Mouse (Mus musculus): ENCODE measurements around the gene Arih2.
A peak's percentile ranks its signal among the peaks of the same experiment; 100 is the strongest.

Arih2 gene

DNA sequence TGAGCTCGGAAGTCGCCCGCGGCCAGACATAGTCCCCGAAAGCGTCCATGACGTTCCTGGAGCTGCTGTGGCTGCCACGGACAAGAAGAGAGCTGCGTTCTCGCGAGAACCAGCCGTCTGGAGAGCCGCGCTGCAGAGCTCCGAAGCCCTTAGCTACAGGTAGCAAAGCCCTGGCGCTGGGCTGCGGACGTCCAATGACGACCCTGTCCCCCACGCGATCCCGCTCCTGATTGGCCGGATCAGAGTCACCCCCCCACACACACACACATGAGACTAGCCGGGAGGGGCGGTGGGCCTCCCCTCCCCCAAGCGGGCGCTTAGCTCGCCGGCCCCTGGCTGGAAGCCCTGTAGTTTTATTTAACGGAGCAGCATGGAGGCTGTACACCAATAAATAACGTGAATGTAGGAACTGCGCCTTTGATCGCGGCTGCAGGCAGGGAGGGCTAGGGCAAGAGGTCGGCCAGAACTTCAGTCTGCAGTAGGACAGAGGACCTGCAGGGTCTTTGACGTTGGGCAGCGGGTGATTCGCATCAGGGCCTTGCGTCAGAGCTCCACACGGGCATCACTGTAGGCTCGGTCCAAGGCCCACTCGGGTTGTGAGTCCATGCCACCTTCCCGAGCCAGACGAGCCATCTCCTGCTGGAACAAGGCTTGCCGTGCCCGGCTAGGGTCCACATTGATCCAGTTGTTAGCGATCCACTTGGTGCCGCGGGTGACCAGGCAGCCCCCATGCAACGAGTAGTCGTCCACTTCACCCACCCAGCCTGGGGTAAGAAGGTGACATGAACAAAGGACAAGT, 70.4 kb downstream of the Arih2 start, which contains the start of gene Wdr6:
TSS of gene Wdr6 (minus strand) at position 195 of the 799 bp plus-strand sequence.
- DNase-seq: peak; percentile 89 to 96

DNA sequence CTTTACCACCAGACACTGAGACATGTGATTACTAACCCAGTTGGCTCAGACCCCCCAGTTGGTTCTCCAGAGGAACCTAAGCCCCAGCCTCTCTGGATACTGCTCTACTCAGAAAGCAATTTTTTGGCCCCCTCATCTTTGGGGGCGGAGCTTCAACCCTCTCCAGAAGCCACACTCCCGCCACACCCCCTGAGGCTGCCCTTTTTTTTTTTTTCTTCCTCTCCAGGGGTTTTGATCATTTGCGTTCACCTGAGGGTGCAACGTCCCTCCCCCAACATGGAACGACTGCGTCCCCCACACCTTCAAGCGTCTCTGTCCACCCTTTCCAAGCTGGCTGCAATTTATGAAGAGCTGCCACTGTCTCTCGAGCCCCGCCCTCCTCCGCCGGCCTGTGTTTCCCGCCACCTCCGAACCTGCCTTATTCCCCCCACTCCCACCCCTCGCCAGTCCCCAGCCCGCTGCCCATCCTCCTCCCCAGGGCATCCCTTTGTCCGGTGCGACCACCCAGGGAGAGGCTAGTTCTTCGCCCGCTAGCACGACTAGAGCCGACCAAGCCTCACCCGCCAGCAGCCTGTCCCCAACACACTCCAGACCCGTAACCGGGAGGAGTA, 71.1 kb downstream of the Arih2 start:
- DNase-seq: peak; percentile 36 to 54

DNA sequence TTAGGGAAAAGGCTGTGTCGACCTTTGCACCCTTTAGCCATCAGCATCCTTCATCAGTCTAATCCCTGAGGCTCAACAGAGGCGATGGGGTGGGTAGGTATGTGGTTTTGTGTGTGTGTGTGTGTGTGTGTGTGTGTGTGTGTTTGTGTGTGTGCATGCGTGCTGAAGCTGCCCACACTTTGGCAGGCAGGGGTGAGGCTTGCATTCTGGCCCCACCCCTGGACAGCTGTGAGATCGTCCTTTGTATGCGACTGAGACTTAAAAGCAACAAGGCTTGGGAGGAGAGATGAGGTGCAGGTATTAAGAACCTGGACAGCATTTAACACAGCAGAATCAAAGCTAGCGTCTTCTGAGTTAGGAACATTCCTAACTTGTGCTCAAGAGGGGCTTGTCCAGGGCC, 72.2 kb downstream of the Arih2 start:
- no peak for DNase-seq

DNA sequence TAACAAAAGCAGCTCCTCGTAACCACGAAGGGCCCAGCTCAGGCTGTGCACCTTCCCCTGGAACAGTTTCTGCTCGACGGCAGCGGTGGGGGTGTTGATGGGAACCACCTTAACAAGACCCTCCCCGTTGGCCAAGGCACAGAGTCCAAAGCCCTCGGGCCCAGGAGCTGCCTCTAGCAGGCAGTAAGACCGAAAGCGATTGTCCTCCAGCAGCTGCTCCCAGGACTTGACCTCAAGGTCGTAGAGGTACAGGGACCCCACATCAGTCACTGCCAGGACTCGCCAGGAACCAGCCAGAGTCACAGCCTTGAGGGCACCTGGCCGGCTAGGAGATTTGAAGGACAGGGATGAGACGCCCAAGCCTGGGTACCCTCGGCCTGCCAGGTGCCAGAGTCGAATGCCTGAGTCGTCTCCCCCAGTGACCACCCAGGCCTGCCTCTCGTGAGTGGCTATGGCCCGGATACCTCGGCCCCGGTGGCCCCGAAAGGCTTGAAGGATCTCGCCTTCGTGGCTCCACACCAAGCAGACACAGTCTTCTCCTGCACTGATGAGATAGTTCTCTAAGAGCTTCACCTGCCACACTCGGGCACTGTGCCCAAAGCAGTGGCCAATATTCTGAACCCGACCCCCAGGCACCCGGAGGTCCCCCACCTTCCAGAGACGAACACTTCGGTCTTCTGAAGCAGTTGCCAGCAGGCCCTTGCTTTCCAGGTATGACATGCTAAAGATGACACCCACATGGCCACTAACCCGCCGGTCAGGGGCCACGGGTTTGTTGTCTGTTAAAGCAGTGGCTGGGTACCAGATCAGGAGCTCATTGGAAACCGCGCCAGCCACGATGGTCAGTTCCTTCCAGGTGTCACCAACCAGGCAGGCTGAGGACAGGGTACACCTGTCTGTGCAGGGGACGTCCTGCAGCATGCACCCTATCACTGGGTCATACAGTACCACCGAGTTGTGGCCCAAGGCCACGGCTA, 73.6 kb downstream of the Arih2 start:
- no peak for DNase-seq

DNA sequence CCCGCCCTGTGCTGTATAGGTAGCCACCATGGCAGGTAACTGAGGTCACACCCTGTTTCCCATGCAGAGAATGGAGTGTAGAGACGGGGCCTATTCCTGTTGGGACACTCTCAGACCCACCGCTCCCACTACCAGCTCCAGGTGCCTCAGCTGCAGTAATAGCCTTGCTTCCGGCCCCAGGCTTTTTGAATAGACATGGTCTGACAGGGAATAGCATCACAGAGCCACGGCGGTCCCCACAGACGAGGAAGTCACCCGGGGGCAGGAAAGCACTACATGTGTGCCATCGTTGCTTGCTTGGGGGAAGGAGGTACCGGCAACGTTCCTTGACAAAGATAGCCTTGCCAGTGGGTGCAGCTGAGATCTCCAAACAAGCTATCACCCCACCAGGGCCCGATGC, 74.3 kb downstream of the Arih2 start:
- DNase-seq: no peak

DNA sequence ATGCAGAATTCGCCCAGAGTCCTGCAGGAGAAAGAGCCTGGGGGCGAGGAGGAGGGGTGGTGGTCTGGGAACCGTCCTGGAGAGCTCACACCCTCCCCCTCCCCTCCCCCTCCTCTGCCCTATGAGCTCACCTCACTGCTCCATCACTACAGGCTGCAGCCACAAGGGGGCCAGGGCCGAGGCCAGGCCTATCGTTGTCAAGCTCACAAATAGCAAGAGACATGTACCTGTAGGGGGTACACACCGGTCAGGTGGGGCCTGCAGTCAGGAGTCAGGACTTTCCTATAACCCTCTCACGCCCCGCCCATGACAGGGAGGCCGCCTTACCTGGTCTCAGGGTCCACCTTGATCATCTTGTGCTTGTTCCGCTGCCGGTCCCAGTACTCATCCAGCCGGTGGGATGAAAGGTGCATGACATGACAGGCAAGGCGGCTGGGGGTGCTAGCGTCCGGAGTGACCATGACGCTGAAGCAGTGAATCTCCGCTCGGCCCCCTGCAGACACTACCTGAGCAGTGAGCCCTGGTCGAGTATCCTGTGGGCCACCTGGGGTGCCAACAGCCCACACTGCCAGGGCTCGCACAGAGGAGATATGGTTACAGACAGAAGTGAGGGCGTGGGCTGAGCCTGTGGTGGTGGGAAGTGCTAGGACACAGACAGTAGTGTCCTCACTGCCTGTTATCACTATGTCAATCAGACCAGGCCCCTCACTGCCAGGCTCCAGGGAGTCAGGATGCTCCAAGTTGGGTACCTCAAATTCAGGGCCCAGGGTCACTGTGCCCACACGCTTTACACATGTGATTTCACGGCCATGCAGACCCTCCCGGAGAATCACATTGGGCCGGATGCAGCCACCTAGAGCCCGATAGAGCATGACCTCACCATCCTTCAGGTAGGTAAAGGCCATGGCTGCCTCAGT, 75.2 kb downstream of the Arih2 start:
- peak; percentile 74 to 76 for DNase-seq

DNA sequence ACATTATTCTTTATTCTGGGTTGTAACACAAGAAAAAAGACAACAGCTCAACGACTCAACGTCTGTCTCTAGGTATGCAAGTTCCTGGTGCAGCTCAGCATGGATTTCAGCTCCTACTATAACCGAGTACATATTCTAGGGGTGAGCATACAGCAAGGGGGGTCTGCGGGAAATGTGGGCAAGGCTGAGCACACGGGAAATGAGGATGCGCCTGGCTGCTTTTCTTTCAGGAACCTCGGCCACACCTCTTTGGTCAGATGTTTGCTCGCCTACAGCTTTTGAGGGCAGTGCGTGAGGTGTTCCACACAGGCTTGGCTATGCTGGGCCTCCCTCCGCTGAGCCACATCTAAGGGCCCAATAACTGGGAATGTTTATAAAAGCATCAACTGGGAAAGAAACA, 76.9 kb downstream of the Arih2 start:
- DNase-seq: no peak

DNA sequence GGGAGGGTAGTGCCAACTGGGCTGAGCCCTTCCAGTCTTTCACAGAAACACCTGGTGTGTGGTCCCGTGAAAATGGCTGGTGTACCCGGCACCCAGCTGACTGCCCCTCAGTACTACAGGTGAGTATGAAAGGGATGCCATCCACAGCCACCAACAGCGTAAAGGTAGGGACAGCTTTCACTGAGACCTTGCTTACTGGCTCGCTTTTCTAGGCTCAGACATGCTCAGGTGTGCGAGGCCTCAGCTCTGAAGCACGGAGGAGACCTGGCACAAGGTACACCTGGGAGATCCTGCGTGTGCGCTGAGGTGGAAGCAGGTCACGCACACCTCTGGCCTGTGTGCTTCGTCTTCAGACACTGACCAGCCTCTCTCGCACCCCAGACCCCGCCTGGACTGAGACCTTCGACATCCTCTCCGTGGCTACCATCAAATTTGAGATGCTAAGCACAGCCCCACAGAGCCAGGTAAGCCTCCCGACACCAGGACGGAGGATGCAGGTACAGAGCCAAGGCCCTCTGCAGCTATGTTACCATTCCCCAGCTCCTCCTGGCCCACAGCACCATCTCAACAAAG, 77.7 kb downstream of the Arih2 start:
- DNase-seq: no peak

DNA sequence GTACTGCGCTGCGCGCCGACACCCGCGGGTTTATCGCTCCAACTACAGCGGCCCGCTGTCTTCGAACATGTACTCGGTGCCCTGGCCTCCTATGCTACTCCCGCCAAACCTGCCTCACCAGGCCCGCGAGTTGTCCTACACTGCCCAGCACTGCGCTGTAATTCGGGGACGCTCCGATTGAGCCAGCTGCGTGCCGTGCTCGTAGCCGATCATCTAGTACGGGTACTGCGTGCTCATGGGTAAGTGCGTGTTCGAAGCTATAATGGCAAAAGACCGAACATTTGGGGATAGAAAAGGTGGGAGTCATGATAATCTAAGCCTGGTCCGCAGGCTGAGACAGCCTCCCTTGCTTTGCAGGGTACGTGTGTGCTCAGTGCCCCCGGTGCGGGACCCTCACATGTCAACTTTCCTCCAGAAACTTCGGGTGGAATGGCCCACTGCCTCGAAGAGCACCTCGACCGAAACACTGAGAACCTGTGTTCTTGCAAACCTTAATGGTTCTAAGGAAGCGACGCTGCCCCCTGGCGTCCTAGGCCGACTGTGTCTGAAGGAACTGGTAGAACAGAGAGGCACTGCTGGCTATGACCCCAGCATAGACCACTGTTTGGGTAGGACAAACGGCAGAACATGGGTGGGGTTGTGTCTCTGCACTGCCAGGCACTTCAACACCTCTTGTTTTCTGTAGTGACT, 78.8 kb downstream of the Arih2 start:
- peak; percentile 88 to 92 for DNase-seq

DNA sequence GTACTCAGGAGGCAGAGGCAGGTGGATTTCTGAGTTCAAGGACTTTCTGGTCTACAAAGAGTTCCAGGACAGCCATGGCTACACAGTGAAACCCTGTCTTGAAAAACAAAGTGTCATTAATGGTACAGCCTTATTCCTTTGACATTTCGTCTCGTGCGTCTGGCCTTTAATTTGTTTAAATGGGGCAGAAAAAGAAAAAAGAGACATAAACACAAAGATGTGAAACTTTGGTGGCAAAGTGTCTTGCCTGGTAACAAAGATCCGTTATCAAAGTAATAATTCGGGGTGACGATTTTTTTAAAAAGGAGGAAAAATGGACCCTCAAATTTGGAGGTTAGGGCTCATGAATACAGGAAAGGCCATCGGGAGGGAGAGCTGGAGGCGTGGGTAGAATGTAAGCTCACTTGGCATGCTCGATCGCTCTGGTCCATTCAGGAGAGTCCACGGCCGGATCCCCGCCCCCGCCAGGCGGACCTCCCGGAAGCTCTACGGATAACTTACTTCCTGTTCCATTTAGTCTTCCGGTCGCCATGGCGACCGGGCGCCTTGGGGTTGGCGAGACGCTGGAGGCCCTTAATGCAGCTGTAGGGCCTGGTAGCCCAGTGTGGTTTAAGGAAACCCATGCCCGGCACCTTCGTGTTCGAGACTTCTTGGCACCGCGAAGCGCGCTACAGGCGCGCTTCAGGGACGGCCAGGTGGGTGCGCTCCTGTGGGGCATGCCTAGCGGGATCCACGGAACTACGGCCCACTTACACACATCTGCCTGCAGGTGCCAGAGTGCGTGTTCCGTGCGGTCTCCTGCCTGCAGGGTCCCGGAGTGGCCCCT, 79.6 kb downstream of the Arih2 start, which contains the start of gene Dalrd3:
TSS of gene Dalrd3 (plus strand) at position 506 of the 826 bp plus-strand sequence.
- DNase-seq: peak; percentile 82 to 89

DNA sequence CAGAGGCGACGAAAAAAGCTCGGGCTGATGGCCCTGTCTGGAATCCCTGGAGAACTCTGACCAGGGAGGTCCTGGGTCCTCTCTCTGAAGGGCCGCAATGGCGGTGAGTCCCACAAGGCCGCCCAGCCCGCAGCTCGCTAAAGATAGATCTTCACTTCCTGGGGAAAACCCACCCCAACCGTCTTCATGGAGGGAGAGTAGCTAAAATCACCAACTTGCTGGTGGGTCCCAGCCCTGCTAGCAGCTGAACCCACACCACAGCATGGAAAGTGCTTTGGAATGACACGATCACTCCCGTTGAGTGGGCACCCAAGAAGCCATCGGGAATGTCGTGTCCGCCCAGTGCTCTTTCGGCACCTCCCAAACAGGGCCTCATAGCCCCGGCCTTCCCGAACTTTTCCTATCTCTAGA, 80.7 kb downstream of the Arih2 start:
- peak in 1 of 2 experiments; percentile 49 for DNase-seq

DNA sequence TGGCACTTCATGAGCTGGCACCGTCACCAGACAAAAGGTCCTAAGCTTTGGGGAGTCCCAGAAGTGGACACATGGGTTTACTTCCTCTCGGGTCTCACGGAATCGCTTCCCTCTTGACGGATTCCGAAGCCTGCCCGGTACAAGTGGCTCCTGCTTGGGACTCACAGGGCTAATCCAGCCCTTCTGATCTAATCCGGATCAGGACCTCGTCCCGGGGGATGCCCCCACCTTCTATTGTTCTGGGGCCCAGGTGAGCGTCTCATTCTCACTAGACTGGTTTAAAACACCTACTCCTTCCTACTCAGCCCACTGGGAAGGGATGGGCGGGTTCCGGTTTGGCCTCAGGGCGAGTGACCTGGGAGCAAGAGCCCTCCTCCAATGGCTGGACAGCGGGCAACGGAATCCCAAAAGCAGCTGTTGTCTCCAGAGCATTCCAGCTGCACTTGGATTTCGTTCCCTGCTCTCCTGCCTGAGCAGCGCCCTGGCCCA, 81.2 kb downstream of the Arih2 start:
- DNase-seq: peak; percentile 27 to 48

DNA sequence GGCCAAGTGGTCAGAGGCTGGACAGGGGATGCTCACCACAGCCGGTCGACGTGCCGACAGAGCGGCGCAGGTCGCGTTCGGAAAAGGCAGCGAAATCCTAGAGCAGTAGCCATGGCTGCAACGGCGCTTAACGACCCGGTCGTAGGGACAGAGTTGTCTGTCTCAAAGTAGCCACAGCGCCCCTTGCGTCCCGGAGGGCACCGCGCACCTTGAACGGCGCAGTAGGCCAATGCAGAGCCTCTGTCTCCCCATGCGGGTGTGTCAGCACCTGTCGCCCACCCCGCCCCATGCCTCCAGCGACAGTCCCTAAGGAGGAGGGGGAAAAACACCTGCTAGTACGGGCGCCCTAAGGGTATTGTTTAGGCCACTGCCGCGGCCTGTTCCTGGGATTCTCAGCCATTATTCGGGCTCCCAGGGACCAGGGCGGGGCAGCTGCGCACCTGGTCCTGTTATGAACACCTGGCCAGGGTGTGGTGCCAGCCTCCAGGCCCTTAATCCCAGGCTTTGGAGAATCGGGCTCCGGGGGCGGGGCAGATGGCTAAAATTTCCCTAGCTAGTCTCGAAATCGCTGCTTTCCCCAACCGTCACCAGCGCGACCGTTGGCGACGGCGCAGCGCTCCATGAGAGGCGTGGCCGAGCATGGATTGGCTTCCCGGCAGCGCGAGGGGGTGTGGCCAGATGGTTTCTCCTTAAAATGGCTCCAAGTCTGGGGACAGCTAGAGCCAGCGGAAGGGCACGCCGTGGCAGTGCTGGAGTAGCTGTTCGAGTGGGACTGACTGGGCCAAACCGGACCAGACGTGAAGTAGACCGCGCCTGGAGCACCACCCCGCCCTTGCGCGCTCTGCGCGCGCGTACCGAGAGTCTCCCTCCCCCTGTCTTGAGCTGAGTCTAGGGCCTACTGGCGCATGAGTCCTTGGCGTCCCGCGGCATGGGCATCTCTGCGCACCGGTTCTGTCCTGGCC, 82.1 kb downstream of the Arih2 start, which contains the start of gene Ndufaf3:
TSS of gene Ndufaf3 (minus strand) at position 620 of the 962 bp plus-strand sequence.
- DNase-seq: peak; percentile 96 to 97

DNA sequence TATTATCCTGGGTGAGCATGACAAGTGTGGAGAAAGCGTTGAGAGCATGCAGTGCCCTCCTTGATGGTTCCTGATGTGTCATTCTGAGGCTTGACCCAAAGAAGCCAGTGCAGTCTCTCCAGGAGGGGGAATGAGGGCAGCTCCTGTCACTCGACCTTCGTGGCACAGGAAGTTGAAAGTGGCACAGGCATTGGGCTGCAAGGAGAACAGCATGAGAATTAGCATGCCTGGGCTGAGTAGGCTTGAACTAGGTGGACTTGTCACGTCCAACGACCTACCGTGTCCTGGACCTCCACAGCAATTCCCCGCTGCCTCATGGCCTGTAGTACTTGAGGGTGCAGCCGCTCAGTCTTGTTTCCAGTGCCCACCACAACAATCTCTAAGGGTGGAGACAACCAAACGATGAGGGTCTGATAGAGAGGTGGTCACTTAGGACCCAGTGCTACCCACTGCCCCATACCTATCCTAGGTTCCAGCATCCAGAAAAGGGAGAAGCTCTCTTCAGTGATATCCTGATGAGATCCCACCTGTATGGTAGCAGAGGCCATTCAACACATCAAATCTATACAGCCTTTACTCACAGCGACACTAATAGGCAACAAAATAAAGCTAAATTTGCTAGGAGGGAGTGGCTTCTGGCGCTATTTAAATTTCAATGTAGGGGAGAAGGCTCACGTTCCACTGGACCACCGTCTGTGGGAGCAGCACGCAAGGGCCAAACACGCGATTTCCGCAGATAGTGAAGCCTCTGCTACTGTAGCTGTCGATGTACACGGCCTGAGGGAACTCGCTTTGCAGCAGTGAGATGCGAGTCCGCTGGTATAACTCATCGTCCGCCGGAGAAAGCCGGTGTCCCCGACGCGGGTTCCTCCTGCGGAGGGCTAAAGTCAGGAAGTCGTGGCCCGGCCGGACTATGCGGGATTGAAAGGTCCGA, 83.0 kb downstream of the Arih2 start:
- DNase-seq: no peak

DNA sequence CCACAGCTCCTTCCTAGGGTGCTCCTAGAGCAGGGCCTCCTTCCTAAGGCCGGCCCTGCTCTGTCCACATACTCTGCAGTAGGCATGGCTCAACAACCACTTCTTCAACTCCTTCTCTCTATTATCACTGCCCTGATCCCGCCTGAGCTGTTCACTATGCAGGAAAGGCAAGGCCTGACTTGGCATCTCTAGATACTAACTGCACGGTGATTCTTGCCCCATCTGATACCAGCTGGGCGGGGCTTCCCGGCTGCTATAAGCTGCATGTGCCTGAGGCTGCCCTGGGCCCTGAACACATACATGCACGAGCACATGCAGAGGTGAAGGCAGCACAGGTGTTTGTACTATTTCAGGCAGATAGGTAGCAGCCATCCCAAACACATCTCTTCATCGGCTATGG, 85.1 kb downstream of the Arih2 start:
- DNase-seq: no peak

DNA sequence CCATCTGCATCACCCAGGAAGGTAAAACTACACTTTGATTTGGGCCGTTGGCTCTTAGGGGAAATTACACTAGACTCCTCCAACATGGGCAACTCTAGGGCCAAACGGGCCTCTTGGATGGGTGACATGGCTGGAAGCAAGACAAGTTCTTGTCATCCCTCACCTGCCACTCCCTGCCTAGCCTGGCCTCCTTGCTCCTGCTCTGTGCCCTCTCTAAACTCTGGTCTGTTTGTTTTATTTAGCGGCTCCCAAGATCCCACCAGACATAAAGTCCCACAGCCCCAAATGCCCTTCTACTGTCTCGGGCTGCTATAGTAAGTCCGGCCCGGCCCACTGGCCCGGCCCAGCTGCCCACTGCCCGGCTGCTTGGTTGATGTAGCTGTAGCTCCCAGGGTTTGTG, 85.5 kb downstream of the Arih2 start:
- DNase-seq: no peak

DNA sequence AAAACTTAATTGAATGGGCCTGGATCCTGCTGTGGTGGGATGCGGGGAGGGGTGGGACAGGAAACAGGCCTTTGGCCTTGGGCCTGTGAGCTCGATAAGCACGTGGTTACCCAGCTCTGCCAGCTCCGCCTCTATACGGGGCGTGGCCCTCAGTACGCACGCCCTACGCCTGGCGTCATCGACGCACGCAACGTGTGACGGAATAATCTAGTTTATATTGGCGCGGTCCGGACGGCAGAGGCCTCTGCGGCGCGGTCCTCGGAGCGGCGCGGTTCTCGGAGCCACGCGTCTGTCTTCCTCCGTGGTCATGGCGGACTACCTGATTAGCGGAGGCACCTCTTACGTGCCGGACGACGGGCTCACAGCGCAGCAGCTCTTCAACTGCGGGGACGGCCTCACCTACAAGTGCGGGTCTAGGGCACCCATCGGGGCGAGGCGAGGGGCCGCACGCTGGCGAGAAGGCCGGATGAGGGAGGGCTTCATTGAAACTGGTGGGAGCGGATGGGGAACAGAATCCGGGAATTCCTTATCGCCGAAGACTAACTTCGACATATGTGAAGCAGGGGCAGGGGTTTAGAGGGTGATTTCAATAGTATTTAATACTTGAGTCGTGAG, 88.9 kb downstream of the Arih2 start, which contains the start of gene Impdh2:
TSS of gene Impdh2 (plus strand) at position 60 of the 615 bp plus-strand sequence.
- peak; percentile 92 to 94 for DNase-seq

Measured in thymus, postnatal 36 days (tissue).